Mouse (Mus musculus): ENCODE measurements at regions not wholly inside any gene's neighbourhood (a gene's known extent, or its start where the extent isn't known, plus 50 kb on each side); places are given as distances from the start of the nearest gene placed in this dataset.

DNA sequence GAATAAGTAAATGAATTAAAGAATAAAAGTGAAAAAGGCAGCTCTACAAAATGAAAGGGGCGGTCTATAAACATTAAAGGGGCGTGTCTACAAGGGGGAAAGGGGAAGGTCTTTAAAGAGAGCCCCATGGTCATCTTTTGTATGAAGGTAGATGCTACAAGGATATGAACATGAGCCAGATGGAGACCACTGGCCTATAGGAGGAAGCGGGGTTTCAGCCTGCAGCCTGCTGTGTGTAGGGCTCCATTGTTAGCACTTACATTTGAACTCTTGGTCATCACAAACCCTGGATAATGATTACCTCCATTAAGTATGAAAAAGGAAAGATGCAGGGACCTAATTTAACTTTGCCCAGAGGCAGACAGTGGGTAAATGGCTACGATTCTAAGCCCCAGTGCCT lies 511.6 kb upstream of the Gm19410 start:
- TF ChIP-seq CTCF (IDR thresholded peaks at IDR 0.05; ENCODE audit: low read depth), result no peak
- TF ChIP-seq EP300 (IDR thresholded peaks at IDR 0.05; ENCODE audit: low read depth), result no peak
